Mouse (Mus musculus) thymus, adult 2 months (tissue): ENCODE results near the gene Stx4a. TPM values are rescaled to one million over a fixed set of nuclear protein-coding genes. Genes with fewer than 3 reads are reported as not detected.
A peak's percentile ranks its signal among the peaks of the same experiment; 100 is the strongest.

Experiments
- DNase-seq: peaks from one replicate; pipeline ENCODE4 v3.0.0; 2021
- H3K27ac ChIP-seq: fragments of 200-500 bp; 2 replicates; pipeline ENCODE4 v1.5.1; 2012; ENCODE audit warnings: low read length, control low read depth; ENCODE audit not compliant: control insufficient read depth, insufficient read depth
- H3K27me3 ChIP-seq: fragments of 200-500 bp; 2 replicates; pipeline ENCODE4 v1.6.1; 2012; ENCODE audit warnings: mild to moderate bottlenecking, low read length, moderate library complexity, mixed read lengths; ENCODE audit not compliant: control insufficient read depth, insufficient read depth
- H3K36me3 ChIP-seq: fragments of 200-500 bp; 2 replicates; pipeline ENCODE4 v1.6.1; 2012; ENCODE audit warnings: mild to moderate bottlenecking, low read length, moderate library complexity; ENCODE audit not compliant: control insufficient read depth, insufficient read depth
- H3K4me1 ChIP-seq: fragments of 200-500 bp; replicated peaks from 2 replicates; pipeline ENCODE4 v1.6.1; 2012; ENCODE audit warnings: low read length; ENCODE audit not compliant: control insufficient read depth, insufficient read depth
- H3K4me3 ChIP-seq: fragments of 200-500 bp; 2 replicates; pipeline ENCODE4 v1.5.1; 2012; ENCODE audit warnings: mild to moderate bottlenecking, low read length, control low read depth, moderate library complexity; ENCODE audit not compliant: control insufficient read depth, insufficient read depth
- CTCF ChIP-seq: fragments of 200-500 bp; IDR thresholded peaks from 2 replicates; pipeline ENCODE4 v1.5.1; 2012; ENCODE audit warnings: mild to moderate bottlenecking, control low read depth, low read length, moderate library complexity, borderline replicate concordance; ENCODE audit not compliant: control insufficient read depth, poor library complexity, insufficient read depth; ENCODE audit errors: extremely low read depth
- POLR2A ChIP-seq: fragments of 200-500 bp; IDR thresholded peaks from 2 replicates; pipeline ENCODE4 v1.6.1; 2012; ENCODE audit warnings: mild to moderate bottlenecking, low read length, control low read depth, moderate library complexity; ENCODE audit not compliant: control insufficient read depth, poor library complexity, insufficient read depth; ENCODE audit errors: extremely low read depth
- WGBS: fragments of 180-500 bp; shearing (Covaris S2); methylation state at CpG from one replicate; pipeline ENCODE4 v1.1.7; 2018; 5-methylcytosine and 5-hydroxymethylcytosine counted together
- polyA plus RNA-seq: library from polyadenylated mRNA; depleted of rRNA; stranded (reverse); fragments of >200 nt; gene quantifications from 2 replicates; pipeline ENCODE4 v1.2.3, GENCODE M21; 2012; rRNA removed

Stx4a gene
- polyA plus RNA-seq, 1 experiment, result 93.3 TPM

- WGBS, result 74% methylated on average over 13 of the region's 13 CpGs
- Histone ChIP-seq H3K27me3 (no peaks in the 10 kb centered on the region), H3K4me1 (peaks cover 28% of the 10 kb centered on the region), H3K27ac (no peak overlapping the region), H3K36me3 (no peaks in the 10 kb centered on the region), H3K4me3 (no peak overlapping the region)
- TF ChIP-seq POLR2A (no peak), CTCF (peak; percentile 42; the same call in 1 of the 2 replicates)
- DNase-seq, result peak; percentile 67
These were observed 72.3 kb downstream of the Stx4a start for GRCm38 (mm10) chr7:127896384-127896783.

- Histone ChIP-seq H3K4me3 (no peak overlapping the region), H3K27ac (no peak overlapping the region), H3K27me3 (no peaks in the 10 kb centered on the region), H3K4me1 (peaks cover 28% of the 10 kb centered on the region), H3K36me3 (no peaks in the 10 kb centered on the region)
- 96% methylated on average over 7 of the region's 7 CpGs for WGBS
- no peak for DNase-seq
- no peak for TF ChIP-seq CTCF
- TF ChIP-seq POLR2A, result no peak
These were observed 73.4 kb downstream of the Stx4a start for GRCm38 (mm10) chr7:127897542-127897941.

DNA sequence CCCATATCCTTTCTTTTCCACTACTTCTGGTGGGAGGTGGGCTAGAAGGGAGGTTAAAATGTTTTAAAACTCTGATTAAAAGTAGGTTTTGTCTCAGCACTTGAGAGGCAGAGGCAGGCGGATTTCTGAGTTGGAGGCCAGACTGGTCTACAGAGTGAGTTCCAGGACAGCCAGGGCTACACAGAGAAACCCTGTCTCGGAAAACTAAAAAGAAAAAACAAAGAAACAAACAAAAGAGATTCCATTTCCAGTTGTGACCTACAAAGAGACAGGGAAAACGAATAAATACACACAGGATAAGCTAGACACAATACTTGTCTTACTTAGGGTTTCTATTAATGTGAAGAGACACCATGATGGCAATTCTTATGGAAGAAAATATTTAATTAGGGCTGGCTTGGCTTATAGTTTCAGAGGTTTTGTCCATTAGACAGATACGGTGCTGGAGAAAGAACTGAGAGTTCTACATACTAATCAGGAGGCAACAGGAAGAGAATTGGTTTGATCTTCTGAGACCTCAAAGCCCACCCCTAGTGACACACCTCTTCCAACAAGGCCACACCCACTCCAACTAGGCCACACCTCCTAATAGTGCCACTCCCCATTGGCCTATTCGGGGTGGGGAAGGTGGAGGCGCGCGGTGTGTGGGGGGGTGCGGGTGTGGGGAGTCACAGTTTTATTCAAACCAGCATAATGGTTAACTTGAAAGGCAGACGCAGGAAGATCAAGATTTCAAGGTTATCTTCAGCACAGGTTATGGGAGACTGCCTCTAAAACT, 74.3 kb downstream of the Stx4a start:
- H3K4me1 ChIP-seq, result peaks cover 28% of the 10 kb centered on the region
- no peaks in the 10 kb centered on the region for H3K27me3 ChIP-seq
- no peak overlapping the region for H3K27ac ChIP-seq
- DNase-seq, result peak; percentile 41
- WGBS, result 53% methylated on average over 10 of the region's 10 CpGs
- TF ChIP-seq POLR2A (no peak), CTCF (no peak)
- H3K4me3 ChIP-seq, result no peak overlapping the region
- no peaks in the 10 kb centered on the region for H3K36me3 ChIP-seq

Other genes with a start within 250 kb of the Stx4a start
- gene Ccdc189, start 235.7 kb upstream of the Stx4a start, polyA plus RNA-seq, result 1.5 and 2.9 TPM in 2 replicates
- gene Rnf40, start 235.5 kb upstream of the Stx4a start, polyA plus RNA-seq, result 65.9 and 67.4 TPM in 2 replicates
- gene Zfp629, start 208.5 kb upstream of the Stx4a start, polyA plus RNA-seq, result 27.7 and 33.1 TPM in 2 replicates
- 61.2 and 76.1 TPM in 2 replicates for gene Bcl7c, start 115.4 kb upstream of the Stx4a start, polyA plus RNA-seq
- 15.8 and 16.3 TPM in 2 replicates for gene Ctf1, start 111.6 kb upstream of the Stx4a start, polyA plus RNA-seq
- not detected in 2 replicates for gene Ctf2, start 92.1 kb upstream of the Stx4a start, polyA plus RNA-seq
- 38.9 and 43.7 TPM in 2 replicates for gene Fbxl19, start 79.8 kb upstream of the Stx4a start, polyA plus RNA-seq
- 23.8 and 27.0 TPM in 2 replicates for gene Orai3, start 54.5 kb upstream of the Stx4a start, polyA plus RNA-seq
- gene Setd1a, start 47.6 kb upstream of the Stx4a start, polyA plus RNA-seq, result 29.9 and 36.7 TPM in 2 replicates
- gene Gm49388, start 38.7 kb upstream of the Stx4a start, polyA plus RNA-seq, result not detected in 2 replicates
- 25.9 and 30.1 TPM in 2 replicates for gene Hsd3b7, start 23.7 kb upstream of the Stx4a start, polyA plus RNA-seq
- 3.4 and 4.2 TPM in 2 replicates for gene Stx1b, start 255 bp downstream of the Stx4a start, polyA plus RNA-seq
- gene Zfp646, start 51.9 kb downstream of the Stx4a start, polyA plus RNA-seq, result 61.3 and 64.2 TPM in 2 replicates
- gene Zfp668, start 52.5 kb downstream of the Stx4a start, polyA plus RNA-seq, result 23.9 and 34.9 TPM in 2 replicates
- 2.0 and 2.5 TPM in 2 replicates for gene Prss53, start 66.7 kb downstream of the Stx4a start, polyA plus RNA-seq
- not detected in 2 replicates for gene Gm21974, start 71.2 kb downstream of the Stx4a start, polyA plus RNA-seq
- gene Vkorc1, start 71.3 kb downstream of the Stx4a start, polyA plus RNA-seq, result 56.9 and 75.1 TPM in 2 replicates
- 94.9 and 103 TPM in 2 replicates for gene Bckdk, start 79.8 kb downstream of the Stx4a start, polyA plus RNA-seq
- gene Kat8, start 88.2 kb downstream of the Stx4a start, polyA plus RNA-seq, result 25.5 and 29.4 TPM in 2 replicates
- 5.4 and 6.9 TPM in 2 replicates for gene Prss8, start 105.8 kb downstream of the Stx4a start, polyA plus RNA-seq
- 10.3 and 15.8 TPM in 2 replicates for gene Prss36, start 122.4 kb downstream of the Stx4a start, polyA plus RNA-seq
- gene Fus, start 143.2 kb downstream of the Stx4a start, polyA plus RNA-seq, result 478 and 527 TPM in 2 replicates
- 420 and 521 TPM in 2 replicates for gene Pycard, start 169.6 kb downstream of the Stx4a start, polyA plus RNA-seq
- 1.4 and 13.4 TPM in 2 replicates for gene Trim72, start 179.7 kb downstream of the Stx4a start, polyA plus RNA-seq
- gene Itgam, start 238.3 kb downstream of the Stx4a start, polyA plus RNA-seq, result 7.9 and 9.6 TPM in 2 replicates
- 0.03 TPM in 1 of 2 replicates, not detected in the other for gene Gm49368, start 238.4 kb downstream of the Stx4a start, polyA plus RNA-seq